Mouse (Mus musculus) kidney, embryonic 16.5 days (tissue): Measurements from ENCODE around the gene Acp7. TPM values are rescaled to one million over a fixed set of nuclear protein-coding genes. Genes with fewer than 3 reads are reported as not detected.

ENCODE experiments used
- ATAC-seq: fragments of 200-750 bp; cut with Nextera tagmentation; 2 replicates; pipeline ENCODE4 v1.8.0; 2017; ENCODE audit warnings: moderate TSS enrichment; ENCODE audit not compliant: low FRiP score, low TSS enrichment
- H3K27ac ChIP-seq: fragments of 300-500 bp; sonication (generic); 2 replicates; pipeline ENCODE4 v1.5.1; 2014; ENCODE audit warnings: low read length
- H3K27me3 ChIP-seq: fragments of 300-500 bp; sonication (generic); 2 replicates; pipeline ENCODE4 v1.6.1; 2014; ENCODE audit warnings: low read length, control low read depth, mixed read lengths; ENCODE audit not compliant: insufficient read depth
- H3K36me3 ChIP-seq: fragments of 300-500 bp; sonication (generic); 2 replicates; pipeline ENCODE4 v1.6.1; 2014; ENCODE audit warnings: low read length, control low read depth, mixed read lengths; ENCODE audit not compliant: insufficient read depth
- H3K4me1 ChIP-seq: fragments of 300-500 bp; sonication (generic); 2 replicates; pipeline ENCODE4 v1.6.1; 2014; ENCODE audit warnings: low read length, control low read depth, mixed read lengths; ENCODE audit not compliant: insufficient read depth
- H3K4me2 ChIP-seq: fragments of 300-500 bp; sonication (generic); replicated peaks from 2 replicates; pipeline ENCODE4 v1.6.1; 2014; ENCODE audit warnings: low read depth, low read length
- H3K4me3 ChIP-seq: fragments of 300-500 bp; sonication (generic); 2 replicates; pipeline ENCODE4 v1.5.1; 2014; ENCODE audit warnings: mild to moderate bottlenecking, low read length
- H3K9ac ChIP-seq: fragments of 300-500 bp; sonication (generic); replicated peaks from 2 replicates; pipeline ENCODE4 v1.6.1; 2014; ENCODE audit warnings: low read length
- H3K9me3 ChIP-seq: fragments of 300-500 bp; sonication (generic); 2 replicates; pipeline ENCODE4 v1.6.1; 2016; ENCODE audit warnings: low read length, control low read depth
- WGBS: fragments of 180-500 bp; shearing (Covaris S2); extraction: QIAGEN DNeasy Blood & Tissue Kit; methylation state at CpG from one replicate; pipeline ENCODE4 v1.1.7; 2014; 5-methylcytosine and 5-hydroxymethylcytosine counted together
- polyA plus RNA-seq: library from polyadenylated mRNA; unstranded; fragments of >200 nt; fragmentation: Nextera tagmentation; extraction: Ambion mirVana; gene quantifications from 2 replicates; pipeline ENCODE4 v1.2.1, GENCODE M21; 2015

Gene Acp7
- polyA plus RNA-seq, 1 experiment from 2014 or later = not detected

GRCm38 (mm10) chr7:28593206-28594111 lies 37.7 kb downstream of the Acp7 start:
- no peaks in the 10 kb centered on the region; the same call in 1 of the 2 replicates for H3K36me3 ChIP-seq
- peak overlapping the region; percentile 67 for H3K27ac ChIP-seq
- H3K4me3 ChIP-seq = no peak overlapping the region
- no peaks in the 10 kb centered on the region for H3K27me3 ChIP-seq
- 21% methylated on average over 14 of the region's 14 CpGs for WGBS
- H3K4me2 ChIP-seq = no peak overlapping the region
- H3K9ac ChIP-seq = peak overlapping the region; percentile 20
- no peak for ATAC-seq
- H3K9me3 ChIP-seq = no peaks in the 10 kb centered on the region
- H3K4me1 ChIP-seq = peaks cover 73% of the 10 kb centered on the region

- Histone ChIP-seq H3K27ac (no peak overlapping the region), H3K4me2 (no peak overlapping the region), H3K4me1 (peaks cover 82% of the 10 kb centered on the region), H3K36me3 (no peaks in the 10 kb centered on the region; the same call in 1 of the 2 replicates), H3K27me3 (no peaks in the 10 kb centered on the region), H3K9me3 (no peaks in the 10 kb centered on the region), H3K9ac (no peak overlapping the region), H3K4me3 (no peak overlapping the region)
- no peak for ATAC-seq
- WGBS = 40% methylated on average over 1 of the region's 1 CpGs
Measured at GRCm38 (mm10) chr7:28591862-28592261, 39.3 kb downstream of the Acp7 start.

DNA sequence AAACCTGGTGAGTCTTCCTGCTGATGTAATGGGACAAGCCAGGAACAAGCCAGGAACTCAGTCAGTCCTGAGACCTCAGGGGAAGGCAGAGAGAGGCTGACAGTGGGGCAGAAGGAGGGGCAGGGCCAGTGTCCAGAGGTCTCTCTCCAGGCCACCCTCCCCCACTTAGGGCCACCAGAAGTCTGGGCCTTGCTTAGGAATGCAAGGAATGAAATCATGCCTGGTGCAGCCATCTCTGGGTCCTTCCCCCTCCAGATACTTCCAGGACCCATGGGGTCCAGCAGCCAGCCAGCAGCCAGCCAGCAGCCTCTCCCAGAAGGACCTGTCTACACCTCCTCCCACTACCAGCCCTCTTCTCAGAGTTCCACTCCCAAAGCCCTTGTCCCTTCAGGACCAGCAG lies 43.5 kb downstream of the Acp7 start:
- Histone ChIP-seq H3K4me2 (no peak overlapping the region), H3K27me3 (no peaks in the 10 kb centered on the region), H3K27ac (peak overlapping the region; percentile 79), H3K9ac (peak overlapping the region; percentile 39; the same call in 1 of the 2 replicates), H3K36me3 (no peaks in the 10 kb centered on the region), H3K4me1 (peaks cover 79% of the 10 kb centered on the region), H3K9me3 (no peaks in the 10 kb centered on the region), H3K4me3 (no peak overlapping the region)
- ATAC-seq = peak; percentile 72

- Histone ChIP-seq H3K9ac (no peak overlapping the region), H3K27ac (peak overlapping the region; percentile 79; the same call in 1 of the 2 replicates), H3K4me1 (peaks cover 75% of the 10 kb centered on the region), H3K4me2 (no peak overlapping the region), H3K36me3 (no peaks in the 10 kb centered on the region), H3K4me3 (no peak overlapping the region), H3K27me3 (no peaks in the 10 kb centered on the region), H3K9me3 (no peaks in the 10 kb centered on the region)
- 0 out of 2 replicates have a peak, but pooled peaks have one; percentile 18 for ATAC-seq
- WGBS = 58% methylated on average over 6 of the region's 6 CpGs
Measured at GRCm38 (mm10) chr7:28586663-28587411, 44.3 kb downstream of the Acp7 start.

GRCm38 (mm10) chr7:28585001-28585400 lies 46.1 kb downstream of the Acp7 start:
- Histone ChIP-seq H3K27me3 (no peaks in the 10 kb centered on the region), H3K9me3 (no peaks in the 10 kb centered on the region), H3K4me2 (no peak overlapping the region), H3K9ac (peak overlapping the region; percentile 14; the same call in 1 of the 2 replicates), H3K4me1 (peaks cover 76% of the 10 kb centered on the region), H3K27ac (no peak overlapping the region), H3K4me3 (no peak overlapping the region), H3K36me3 (peaks cover 6% of the 10 kb centered on the region; the same call in 1 of the 2 replicates)
- 69% methylated on average over 6 of the region's 6 CpGs for WGBS
- no peak for ATAC-seq

- H3K27me3 ChIP-seq = no peaks in the 10 kb centered on the region
- no peak for ATAC-seq
- H3K9me3 ChIP-seq = no peaks in the 10 kb centered on the region
- no peak overlapping the region; the same call in 1 of the 2 replicates for H3K27ac ChIP-seq
- H3K4me2 ChIP-seq = no peak overlapping the region
- H3K4me3 ChIP-seq = no peak overlapping the region
- 44% methylated on average over 4 of the region's 4 CpGs for WGBS
- H3K36me3 ChIP-seq = peaks cover 6% of the 10 kb centered on the region; the same call in 1 of the 2 replicates
- H3K9ac ChIP-seq = no peak overlapping the region
- H3K4me1 ChIP-seq = peaks cover 81% of the 10 kb centered on the region
Measured at GRCm38 (mm10) chr7:28584468-28584867, 46.7 kb downstream of the Acp7 start.

- Histone ChIP-seq H3K27me3 (no peaks in the 10 kb centered on the region), H3K9ac (no peak overlapping the region), H3K4me3 (no peak overlapping the region), H3K36me3 (peaks cover 6% of the 10 kb centered on the region; the same call in 1 of the 2 replicates), H3K4me1 (peaks cover 81% of the 10 kb centered on the region), H3K9me3 (no peaks in the 10 kb centered on the region), H3K27ac (peak overlapping the region; percentile 25; the same call in 1 of the 2 replicates), H3K4me2 (no peak overlapping the region)
- 64% methylated on average over 8 of the region's 8 CpGs for WGBS
- ATAC-seq = no peak
Measured at GRCm38 (mm10) chr7:28583570-28584344, 47.4 kb downstream of the Acp7 start.

DNA sequence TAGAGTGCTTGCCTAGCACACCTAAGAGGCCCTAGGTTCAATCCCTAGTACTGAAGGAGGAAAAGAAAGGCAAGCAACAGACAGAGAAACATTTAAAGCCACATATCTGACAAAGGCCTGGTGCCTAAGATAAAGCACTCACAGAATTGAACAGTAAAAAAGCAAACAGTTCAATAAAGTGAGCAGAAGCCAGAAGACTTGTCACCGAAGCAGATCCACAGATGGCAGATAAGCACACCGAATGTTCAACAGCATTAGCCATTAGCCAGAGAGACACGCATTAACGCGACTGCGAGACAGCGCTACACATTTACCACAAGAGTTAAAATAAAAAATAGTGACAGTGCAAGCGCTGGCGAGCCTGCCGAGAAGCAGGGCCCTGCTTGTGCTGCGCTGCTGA lies 48.3 kb downstream of the Acp7 start:
- WGBS = 79% methylated on average over 11 of the region's 11 CpGs
- H3K9me3 ChIP-seq = no peaks in the 10 kb centered on the region
- no peak overlapping the region for H3K4me2 ChIP-seq
- H3K4me3 ChIP-seq = no peak overlapping the region
- no peaks in the 10 kb centered on the region for H3K27me3 ChIP-seq
- peaks cover 6% of the 10 kb centered on the region; the same call in 1 of the 2 replicates for H3K36me3 ChIP-seq
- H3K27ac ChIP-seq = no peak overlapping the region; the same call in 1 of the 2 replicates
- H3K4me1 ChIP-seq = peaks cover 82% of the 10 kb centered on the region
- no peak overlapping the region for H3K9ac ChIP-seq
- no peak for ATAC-seq

- no peaks in the 10 kb centered on the region for H3K9me3 ChIP-seq
- no peak overlapping the region for H3K4me2 ChIP-seq
- no peak for ATAC-seq
- H3K36me3 ChIP-seq = peaks cover 6% of the 10 kb centered on the region; the same call in 1 of the 2 replicates
- 77% methylated on average over 4 of the region's 4 CpGs for WGBS
- no peak overlapping the region for H3K27ac ChIP-seq
- H3K4me3 ChIP-seq = no peak overlapping the region
- peak overlapping the region; percentile 17; the same call in 1 of the 2 replicates for H3K9ac ChIP-seq
- H3K4me1 ChIP-seq = peaks cover 82% of the 10 kb centered on the region
- no peaks in the 10 kb centered on the region for H3K27me3 ChIP-seq
Measured at GRCm38 (mm10) chr7:28581721-28582120, 49.4 kb downstream of the Acp7 start.
